Mouse (Mus musculus) central nervous system, embryonic 18 days (tissue): ENCODE results near the gene Aoc1. TPM values are rescaled to one million over a fixed set of nuclear protein-coding genes. Genes with fewer than 3 reads are reported as not detected.

Experiments
- polyA plus RNA-seq: library from polyadenylated mRNA; depleted of rRNA; stranded (reverse); fragments of >200 nt; gene quantifications from 2 replicates; pipeline ENCODE4 v1.2.3, GENCODE M21; 2012; rRNA removed

Aoc1 gene
- polyA plus RNA-seq = 0.01 TPM in 1 of 2 replicates, not detected in the other

DNA sequence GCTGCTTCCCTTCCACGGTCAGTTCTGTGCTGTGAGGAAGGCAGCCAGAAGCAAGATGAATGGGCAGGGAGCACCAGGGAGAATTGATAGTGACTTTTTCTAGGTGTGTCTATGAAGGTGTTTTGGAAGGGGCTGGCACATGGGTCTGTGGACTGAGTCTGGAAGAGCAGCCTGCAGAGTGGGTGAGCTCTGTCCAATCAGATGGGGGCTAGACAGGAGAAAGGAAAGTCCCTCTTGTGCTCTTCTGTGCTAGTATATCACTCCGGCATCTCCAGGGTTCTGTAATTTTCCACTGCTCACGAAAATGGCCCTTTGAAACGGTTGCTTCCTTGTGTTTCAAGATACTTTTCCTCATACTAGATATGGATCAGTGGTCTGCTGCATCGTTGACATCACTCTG lies at the start of gene Aoc1:
Aoc1 (plus strand) TSS at position 301 of the 400 bp plus-strand sequence.

DNA sequence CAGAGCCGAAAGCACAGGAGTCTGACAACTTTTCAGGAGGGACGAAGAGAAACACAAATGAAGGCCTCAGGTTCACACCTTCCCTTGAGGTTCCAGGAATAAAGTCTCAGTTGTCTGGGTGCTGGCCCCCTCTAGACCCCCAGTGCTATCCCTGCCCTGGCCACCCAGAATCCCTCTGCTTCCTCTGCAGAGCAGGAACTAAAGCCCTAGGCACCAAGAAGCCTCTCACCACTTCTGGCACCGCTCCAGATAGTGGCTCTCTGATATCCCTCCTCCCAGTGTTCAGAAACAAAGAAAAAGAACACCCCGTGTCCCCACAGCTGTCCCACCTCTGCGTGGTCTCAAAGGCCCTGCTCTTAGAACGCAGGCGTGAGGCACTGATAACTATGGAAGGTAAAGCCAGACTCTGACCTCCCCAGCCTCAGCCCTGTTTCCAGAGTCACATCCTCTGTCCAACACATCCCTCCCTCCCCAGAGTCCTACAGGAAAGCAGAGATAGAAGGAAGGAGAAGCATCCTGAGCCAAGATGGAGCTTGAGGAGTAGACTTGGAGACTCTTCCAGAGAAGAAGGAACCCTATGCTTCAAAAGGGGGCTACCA lies 32.2 kb upstream of the Aoc1 start, which contains the start of gene Tmem176a:
Tmem176a (plus strand) TSS at position 549 of the 599 bp plus-strand sequence.

DNA sequence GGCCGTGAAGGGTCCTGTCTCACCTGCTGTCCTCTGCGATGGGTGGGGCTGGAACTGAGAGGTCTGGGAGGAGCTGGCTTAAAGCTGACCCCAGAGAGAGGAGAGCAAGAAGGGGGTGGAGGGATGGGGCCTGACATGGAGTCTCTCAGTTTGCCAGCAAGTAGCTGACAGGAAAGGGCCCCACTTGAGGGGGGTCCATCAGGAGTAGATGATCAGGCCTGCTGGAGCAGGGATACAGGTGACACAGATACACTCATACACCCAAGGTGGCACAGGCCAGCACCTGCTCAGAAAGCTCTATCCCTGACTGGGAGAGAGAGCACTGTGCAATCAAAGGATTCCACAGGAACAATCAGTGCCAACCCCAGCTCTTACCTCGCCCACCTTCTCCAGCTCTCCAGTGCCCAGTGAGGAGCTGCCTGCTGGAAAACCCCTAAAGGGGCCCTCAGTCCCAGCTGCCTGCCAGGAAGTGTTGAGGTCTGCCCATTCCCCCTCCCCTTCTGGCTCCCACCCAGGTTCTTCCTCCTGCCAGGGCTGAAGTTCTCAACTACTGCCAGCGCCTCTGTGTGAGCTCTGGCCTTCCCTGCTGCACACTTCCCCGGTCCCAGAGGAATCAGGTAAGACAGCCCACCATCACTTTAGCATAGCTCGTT lies 31.6 kb upstream of the Aoc1 start, which contains the start of gene Tmem176b:
Tmem176b (minus strand) TSS at position 524 of the 653 bp plus-strand sequence.

DNA sequence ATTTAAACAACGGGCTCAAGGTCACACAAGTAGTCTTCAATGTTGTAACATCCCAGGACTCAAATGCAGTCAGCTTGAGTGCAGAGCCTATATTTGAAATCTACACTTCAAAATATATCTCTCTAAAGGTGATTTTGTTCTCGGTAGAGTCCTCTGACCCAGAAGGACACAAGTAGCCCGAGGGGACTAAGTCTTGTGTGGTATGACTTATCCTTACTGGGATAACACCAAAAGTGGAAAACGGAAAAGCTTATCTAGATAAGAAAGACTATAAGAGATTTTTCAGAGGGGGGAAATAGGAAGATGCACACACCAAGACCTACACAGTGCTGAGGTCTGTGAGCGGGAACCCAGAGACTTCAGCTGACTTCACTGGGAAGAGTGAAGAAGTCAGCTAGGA lies 56.9 kb downstream of the Aoc1 start, which contains the start of gene 1600015I10Rik:
1600015I10Rik (plus strand) TSS at position 301 of the 400 bp plus-strand sequence.

Other genes with a start within 250 kb of the Aoc1 start
- gene AI854703, start 246.1 kb upstream of the Aoc1 start, polyA plus RNA-seq = 22.4 and 24.2 TPM in 2 replicates
- gene Gimap8, start 225.7 kb upstream of the Aoc1 start, polyA plus RNA-seq = 1.5 and 1.7 TPM in 2 replicates
- 1.6 and 1.8 TPM in 2 replicates for gene Gimap9, start 196.8 kb upstream of the Aoc1 start, polyA plus RNA-seq
- 0.91 and 1.2 TPM in 2 replicates for gene Gimap4, start 188.3 kb upstream of the Aoc1 start, polyA plus RNA-seq
- gene Gimap6, start 164.7 kb upstream of the Aoc1 start, polyA plus RNA-seq = 5.4 and 6.2 TPM in 2 replicates
- gene Gm28053, start 154.3 kb upstream of the Aoc1 start, polyA plus RNA-seq = 0.48 TPM in 1 of 2 replicates, not detected in the other
- not detected in 2 replicates for gene Gimap7, start 154.3 kb upstream of the Aoc1 start, polyA plus RNA-seq
- 1.8 and 1.9 TPM in 2 replicates for gene Gimap1, start 133.8 kb upstream of the Aoc1 start, polyA plus RNA-seq
- 1.2 and 1.5 TPM in 2 replicates for gene Gimap5, start 126.7 kb upstream of the Aoc1 start, polyA plus RNA-seq
- gene Gimap3, start 102.0 kb upstream of the Aoc1 start, polyA plus RNA-seq = 0.03 TPM in 1 of 2 replicates, not detected in the other
- 13.6 and 16.0 TPM in 2 replicates for gene Tmem176a, start 32.0 kb upstream of the Aoc1 start, polyA plus RNA-seq
- 74.3 and 91.8 TPM in 2 replicates for gene Tmem176b, start 31.4 kb upstream of the Aoc1 start, polyA plus RNA-seq
- gene 1600015I10Rik, start 57.0 kb downstream of the Aoc1 start, polyA plus RNA-seq = not detected in 2 replicates
- gene Doxl2, start 102.1 kb downstream of the Aoc1 start, polyA plus RNA-seq = not detected in 2 replicates
- gene Svs1, start 114.0 kb downstream of the Aoc1 start, polyA plus RNA-seq = not detected in 2 replicates
- gene Gpnmb, start 163.7 kb downstream of the Aoc1 start, polyA plus RNA-seq = 0.63 and 0.82 TPM in 2 replicates
- 23.8 and 25.3 TPM in 2 replicates for gene Malsu1, start 200.9 kb downstream of the Aoc1 start, polyA plus RNA-seq